Mouse (Mus musculus): Measurements from ENCODE around the gene Taar8a. TPM values are rescaled to one million over a fixed set of nuclear protein-coding genes. Genes with fewer than 3 reads are reported as not detected.
"Not testable (repeated sequence)": the region's sequence is repeated elsewhere in the genome, so short reads cannot be mapped to it uniquely, and the experiment has no call there.

Taar8a gene
- polyA plus RNA-seq (2016; fragmentation: Nextera tagmentation; extraction: Ambion mirVana) = not detected in 2 replicates

DNA sequence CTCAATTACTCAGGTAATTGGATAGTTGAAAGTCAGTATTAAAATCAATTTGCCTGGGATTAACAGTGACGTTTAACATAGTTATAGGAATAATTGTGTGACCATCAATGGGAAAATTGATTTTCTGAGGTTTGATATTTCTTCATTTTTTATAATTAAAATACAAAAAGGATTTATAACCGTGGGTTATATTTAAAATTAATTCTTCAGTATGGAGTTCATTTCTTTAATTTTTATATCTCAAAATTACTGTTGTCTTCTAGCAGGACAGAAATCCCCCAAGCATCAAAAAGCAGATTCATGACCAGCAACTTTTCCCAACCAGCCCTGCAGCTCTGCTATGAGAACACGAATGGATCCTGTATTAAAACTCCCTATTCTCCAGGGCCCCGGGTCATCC, at the start of gene Taar8a:
Gene Taar8a, plus strand, starts transcription at position 301 of the 400 bp plus-strand sequence.
- not testable (repeated sequence) for ATAC-seq (ENCODE audit: insufficient number of reproducible peaks, low FRiP score); H3K9ac ChIP-seq; H3K4me1 ChIP-seq (replicated peaks); H3K27ac ChIP-seq (ENCODE audit: poor library complexity, severe bottlenecking); H3K36me3 ChIP-seq; H3K4me3 ChIP-seq; H3K9me3 ChIP-seq (replicated peaks); H3K4me2 ChIP-seq; H3K27me3 ChIP-seq (replicated peaks)
- 81% methylated on average over 2 of the region's 4 CpGs for WGBS

DNA sequence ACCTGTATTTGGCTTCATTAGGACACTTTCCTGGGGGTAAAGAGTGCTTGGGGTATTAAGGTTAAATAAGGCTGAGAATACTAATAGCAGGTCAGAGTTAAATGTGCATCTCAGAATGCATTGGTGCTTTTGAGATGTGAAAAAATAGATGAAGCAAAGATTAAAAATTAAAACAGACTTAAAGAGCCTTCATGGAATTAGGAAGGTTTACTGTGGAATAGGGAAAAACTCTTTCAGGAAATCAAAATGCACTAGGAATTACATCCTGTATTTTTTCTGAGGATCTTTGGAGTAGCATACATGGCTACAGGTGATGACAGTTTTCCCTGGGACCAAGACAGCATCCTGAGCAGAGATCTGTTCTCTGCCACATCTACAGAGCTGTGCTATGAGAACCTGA, 49.4 kb upstream of the Taar8a start, which contains the start of gene Taar7d:
Gene Taar7d, plus strand, starts transcription at position 301 of the 400 bp plus-strand sequence.
- ATAC-seq (ENCODE audit: insufficient number of reproducible peaks, low FRiP score) = no peak
- H3K36me3 ChIP-seq = no peaks in the 10 kb centered on the region

GRCm38 (mm10) chr10:24031347-24031746, 45.0 kb upstream of the Taar8a start:
- no peak for ATAC-seq (ENCODE audit: insufficient number of reproducible peaks, low FRiP score)

More for the DNA sequence above, 49.4 kb upstream of the Taar8a start, which contains the start of gene Taar7d:
- H3K4me1 ChIP-seq (replicated peaks) = no peaks in the 10 kb centered on the region
- no peak within 1 kb of the TSS for H3K9ac ChIP-seq
- H3K9me3 ChIP-seq (replicated peaks) = no peaks in the 10 kb centered on the region
- H3K4me2 ChIP-seq = no peak within 1 kb of the TSS
- no peak within 1 kb of the TSS for H3K4me3 ChIP-seq
- H3K27me3 ChIP-seq (replicated peaks) = no peaks in the 10 kb centered on the region
- H3K27ac ChIP-seq (ENCODE audit: poor library complexity, severe bottlenecking) = no peak within 1 kb of the TSS

GRCm38 (mm10) chr10:24037314-24037713, 39.0 kb upstream of the Taar8a start, which contains the start of gene Taar7e:
TSS of gene Taar7e (plus strand) at chr10:24037614.
- no peak within 1 kb of the TSS for H3K27ac ChIP-seq (ENCODE audit: poor library complexity, severe bottlenecking)
- no peak for ATAC-seq (ENCODE audit: insufficient number of reproducible peaks, low FRiP score)
- WGBS = 84% methylated on average over 2 of the region's 2 CpGs
- no peaks in the 10 kb centered on the region for H3K9me3 ChIP-seq (replicated peaks)
- no peaks in the 10 kb centered on the region for H3K36me3 ChIP-seq
- H3K9ac ChIP-seq = no peak within 1 kb of the TSS
- H3K27me3 ChIP-seq (replicated peaks) = no peaks in the 10 kb centered on the region
- H3K4me3 ChIP-seq = no peak within 1 kb of the TSS
- no peak within 1 kb of the TSS for H3K4me2 ChIP-seq
- no peaks in the 10 kb centered on the region for H3K4me1 ChIP-seq (replicated peaks)

More at GRCm38 (mm10) chr10:24031347-24031746, 45.0 kb upstream of the Taar8a start:
- H3K27me3 ChIP-seq (replicated peaks) = no peaks in the 10 kb centered on the region
- no peak overlapping the region for H3K4me3 ChIP-seq
- H3K9ac ChIP-seq = no peak overlapping the region
- no peak overlapping the region for H3K27ac ChIP-seq (ENCODE audit: poor library complexity, severe bottlenecking)
- H3K4me2 ChIP-seq = no peak overlapping the region
- H3K36me3 ChIP-seq = no peaks in the 10 kb centered on the region
- no peaks in the 10 kb centered on the region for H3K9me3 ChIP-seq (replicated peaks)
- no peaks in the 10 kb centered on the region for H3K4me1 ChIP-seq (replicated peaks)

- no peak for ATAC-seq (ENCODE audit: insufficient number of reproducible peaks, low FRiP score)
- no peak overlapping the region for H3K9ac ChIP-seq
- no peaks in the 10 kb centered on the region for H3K4me1 ChIP-seq (replicated peaks)
- no peaks in the 10 kb centered on the region for H3K27me3 ChIP-seq (replicated peaks)
- H3K4me3 ChIP-seq = no peak overlapping the region
- H3K36me3 ChIP-seq = no peaks in the 10 kb centered on the region
- 43% methylated on average over 2 of the region's 2 CpGs for WGBS
- no peak overlapping the region for H3K4me2 ChIP-seq
- H3K9me3 ChIP-seq (replicated peaks) = no peaks in the 10 kb centered on the region
- no peak overlapping the region for H3K27ac ChIP-seq (ENCODE audit: poor library complexity, severe bottlenecking)
Measured at GRCm38 (mm10) chr10:24040120-24040869, 36.0 kb upstream of the Taar8a start.

GRCm38 (mm10) chr10:24049210-24049609, 27.1 kb upstream of the Taar8a start, which contains the start of gene Taar7f:
TSS of gene Taar7f (plus strand) at chr10:24049510.
- Histone ChIP-seq H3K27me3 (replicated peaks) (no peaks in the 10 kb centered on the region), H3K36me3 (no peaks in the 10 kb centered on the region)
- ATAC-seq (ENCODE audit: insufficient number of reproducible peaks, low FRiP score) = no peak

GRCm38 (mm10) chr10:24052039-24052438, 24.3 kb upstream of the Taar8a start:
- Histone ChIP-seq H3K27me3 (replicated peaks) (no peaks in the 10 kb centered on the region), H3K4me2 (no peak overlapping the region), H3K27ac (ENCODE audit: poor library complexity, severe bottlenecking) (no peak overlapping the region), H3K36me3 (no peaks in the 10 kb centered on the region), H3K4me3 (no peak overlapping the region), H3K4me1 (replicated peaks) (no peaks in the 10 kb centered on the region), H3K9me3 (replicated peaks) (no peaks in the 10 kb centered on the region), H3K9ac (no peak overlapping the region)
- no peak for ATAC-seq (ENCODE audit: insufficient number of reproducible peaks, low FRiP score)
- WGBS = 22% methylated on average over 5 of the region's 5 CpGs

More at GRCm38 (mm10) chr10:24049210-24049609, 27.1 kb upstream of the Taar8a start, which contains the start of gene Taar7f:
- H3K27ac ChIP-seq (ENCODE audit: poor library complexity, severe bottlenecking) = no peak within 1 kb of the TSS
- no peak within 1 kb of the TSS for H3K4me2 ChIP-seq
- no peak within 1 kb of the TSS for H3K4me3 ChIP-seq
- H3K9ac ChIP-seq = no peak within 1 kb of the TSS
- H3K9me3 ChIP-seq (replicated peaks) = no peaks in the 10 kb centered on the region
- H3K4me1 ChIP-seq (replicated peaks) = no peaks in the 10 kb centered on the region

DNA sequence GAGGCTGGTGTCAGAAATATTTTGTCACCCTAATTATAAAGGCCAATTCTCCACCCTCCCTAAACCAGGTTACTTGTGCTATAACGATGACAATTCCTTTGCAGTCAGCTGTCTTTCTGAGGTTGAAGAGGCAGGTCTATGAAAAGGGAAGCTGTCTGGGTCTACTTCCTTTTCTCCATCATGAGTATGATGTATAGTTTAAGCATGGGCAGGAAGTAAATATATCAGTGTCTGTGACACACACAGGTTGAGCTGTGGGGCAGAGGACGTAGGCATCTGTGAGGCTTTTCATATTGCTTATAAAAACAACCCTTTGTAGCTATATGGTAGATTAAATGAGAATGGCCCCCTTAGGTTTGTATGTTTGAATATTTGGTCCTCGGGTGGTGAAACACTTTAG, 17.3 kb upstream of the Taar8a start:
- no peaks in the 10 kb centered on the region for H3K27me3 ChIP-seq (replicated peaks)
- 83% methylated on average over 3 of the region's 3 CpGs for WGBS
- ATAC-seq (ENCODE audit: insufficient number of reproducible peaks, low FRiP score) = no peak
- H3K9me3 ChIP-seq (replicated peaks) = no peaks in the 10 kb centered on the region
- H3K4me1 ChIP-seq (replicated peaks) = no peaks in the 10 kb centered on the region
- H3K9ac ChIP-seq = no peak overlapping the region
- H3K36me3 ChIP-seq = no peaks in the 10 kb centered on the region
- H3K4me2 ChIP-seq = no peak overlapping the region
- no peak overlapping the region for H3K27ac ChIP-seq (ENCODE audit: poor library complexity, severe bottlenecking)
- H3K4me3 ChIP-seq = no peak overlapping the region

DNA sequence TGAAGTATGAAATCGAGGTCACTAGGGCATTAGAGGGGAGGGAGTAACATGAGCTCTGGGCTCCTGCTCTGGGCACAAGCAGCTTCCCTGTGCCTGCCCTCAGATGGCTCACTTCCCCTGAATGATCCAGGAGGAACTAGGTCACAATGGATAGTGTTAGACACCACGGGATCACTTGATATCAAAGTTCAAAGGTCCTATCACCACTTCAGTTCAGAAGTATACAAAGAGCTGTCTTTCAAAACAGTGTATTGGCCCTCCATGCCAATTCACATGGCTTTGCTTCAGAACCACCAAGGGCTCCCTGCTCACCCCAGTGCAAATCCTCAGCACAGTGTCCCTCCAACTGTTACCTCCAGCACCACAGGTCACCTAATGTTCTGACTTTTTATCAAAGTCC, 1.5 kb upstream of the Taar8a start:
- H3K4me3 ChIP-seq; H3K4me2 ChIP-seq; H3K27me3 ChIP-seq (replicated peaks); H3K4me1 ChIP-seq (replicated peaks); H3K27ac ChIP-seq (ENCODE audit: poor library complexity, severe bottlenecking); ATAC-seq (ENCODE audit: insufficient number of reproducible peaks, low FRiP score); H3K9ac ChIP-seq; H3K9me3 ChIP-seq (replicated peaks); H3K36me3 ChIP-seq: not testable (repeated sequence)
- 36% methylated on average over 2 of the region's 2 CpGs for WGBS

GRCm38 (mm10) chr10:24080166-24080565, 3.9 kb downstream of the Taar8a start:
- no peaks in the 10 kb centered on the region for H3K4me1 ChIP-seq (replicated peaks)
- H3K4me2 ChIP-seq = no peak overlapping the region
- no peaks in the 10 kb centered on the region for H3K9me3 ChIP-seq (replicated peaks)
- no peak for ATAC-seq (ENCODE audit: insufficient number of reproducible peaks, low FRiP score)
- no peak overlapping the region for H3K9ac ChIP-seq
- H3K27me3 ChIP-seq (replicated peaks) = no peaks in the 10 kb centered on the region
- no peaks in the 10 kb centered on the region for H3K36me3 ChIP-seq
- 32% methylated on average over 3 of the region's 3 CpGs for WGBS
- H3K4me3 ChIP-seq = no peak overlapping the region
- H3K27ac ChIP-seq (ENCODE audit: poor library complexity, severe bottlenecking) = no peak overlapping the region

GRCm38 (mm10) chr10:24085936-24086335, 9.6 kb downstream of the Taar8a start:
- H3K4me1 ChIP-seq (replicated peaks) = no peaks in the 10 kb centered on the region
- H3K9me3 ChIP-seq (replicated peaks) = no peaks in the 10 kb centered on the region
- no peak for ATAC-seq (ENCODE audit: insufficient number of reproducible peaks, low FRiP score)
- no peak overlapping the region for H3K27ac ChIP-seq (ENCODE audit: poor library complexity, severe bottlenecking)
- WGBS = 72% methylated on average over 5 of the region's 5 CpGs
- no peaks in the 10 kb centered on the region for H3K27me3 ChIP-seq (replicated peaks)
- no peaks in the 10 kb centered on the region for H3K36me3 ChIP-seq
- H3K9ac ChIP-seq = no peak overlapping the region
- H3K4me2 ChIP-seq = no peak overlapping the region
- H3K4me3 ChIP-seq = no peak overlapping the region

DNA sequence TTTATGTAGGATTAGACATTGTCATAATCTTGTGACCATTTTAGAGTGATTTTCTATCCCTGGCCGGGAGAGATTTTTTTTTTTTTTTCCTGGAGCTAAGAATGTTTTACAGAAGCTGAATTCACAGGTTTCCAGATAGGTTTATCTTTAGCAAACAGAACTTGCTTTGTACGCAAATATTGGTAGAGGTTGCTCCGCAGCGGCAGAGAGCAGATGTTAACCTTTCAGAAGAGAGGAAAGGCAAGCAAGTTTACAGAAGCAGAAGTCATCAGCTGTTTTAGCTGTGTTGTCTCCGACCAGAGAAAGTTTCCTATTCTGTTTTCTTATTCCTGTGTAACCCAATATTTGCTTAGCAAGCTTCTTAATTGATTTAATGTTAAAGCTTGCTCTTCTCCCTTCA, 10.3 kb downstream of the Taar8a start:
- Histone ChIP-seq H3K9ac (no peak overlapping the region), H3K4me3 (no peak overlapping the region)
- WGBS = 48% methylated on average over 5 of the region's 5 CpGs

More for the DNA sequence above, 10.3 kb downstream of the Taar8a start:
- H3K36me3 ChIP-seq = no peaks in the 10 kb centered on the region
- no peak for ATAC-seq (ENCODE audit: insufficient number of reproducible peaks, low FRiP score)
- no peaks in the 10 kb centered on the region for H3K9me3 ChIP-seq (replicated peaks)
- no peak overlapping the region for H3K4me2 ChIP-seq
- no peaks in the 10 kb centered on the region for H3K27me3 ChIP-seq (replicated peaks)
- no peak overlapping the region for H3K27ac ChIP-seq (ENCODE audit: poor library complexity, severe bottlenecking)
- no peaks in the 10 kb centered on the region for H3K4me1 ChIP-seq (replicated peaks)

All from heart, embryonic 12.5 days (tissue).